Mouse (Mus musculus): ENCODE data around the gene Tecpr2. TPM values are rescaled to one million over a fixed set of nuclear protein-coding genes. Genes with fewer than 3 reads are reported as not detected.

Tecpr2 gene
- total RNA-seq, 2 experiments from 2014 or later = 5.1 to 6.6 TPM

DNA sequence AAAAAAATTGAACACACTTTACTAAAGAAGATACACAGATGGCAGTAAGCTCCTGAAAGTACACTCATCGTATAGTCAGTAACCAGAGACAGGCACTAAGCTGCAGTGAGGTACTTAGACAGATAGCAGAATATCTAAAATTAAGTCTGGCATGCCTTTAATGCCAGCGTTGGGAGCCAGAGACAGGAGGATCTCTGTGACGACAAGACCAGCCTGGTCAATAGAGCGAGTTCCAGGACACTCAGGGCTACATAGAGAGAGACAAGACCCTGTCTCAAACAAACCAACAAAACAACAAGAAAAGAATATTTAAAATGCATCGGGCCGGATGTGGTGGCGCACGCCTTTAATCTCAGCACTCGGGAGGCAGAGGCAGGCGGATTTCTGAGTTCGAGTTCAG, 109.0 kb downstream of the Tecpr2 start:
- no peak for ATAC-seq (replicated peaks; ENCODE audit: poor library complexity, severe bottlenecking)

DNA sequence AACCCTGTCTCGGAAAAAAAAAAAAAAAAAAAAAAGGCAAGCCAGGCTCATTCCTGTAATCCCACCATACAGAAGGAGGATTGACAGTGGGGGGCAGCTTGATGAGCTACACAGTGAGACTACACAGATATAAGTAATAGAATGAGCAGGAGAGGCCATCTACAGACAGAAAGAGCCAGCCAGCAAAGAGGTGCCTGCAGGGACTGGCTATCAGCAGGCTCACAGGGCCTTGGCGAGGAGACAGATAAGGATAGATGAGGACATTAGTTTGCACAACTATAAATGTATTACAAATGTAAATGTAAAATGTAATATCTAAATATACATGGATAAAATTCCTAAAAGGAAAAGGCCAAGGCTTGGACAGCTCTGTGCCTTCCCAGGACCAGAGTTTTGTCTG, 110.8 kb downstream of the Tecpr2 start:
- ATAC-seq (replicated peaks; ENCODE audit: poor library complexity, severe bottlenecking) = no peak

DNA sequence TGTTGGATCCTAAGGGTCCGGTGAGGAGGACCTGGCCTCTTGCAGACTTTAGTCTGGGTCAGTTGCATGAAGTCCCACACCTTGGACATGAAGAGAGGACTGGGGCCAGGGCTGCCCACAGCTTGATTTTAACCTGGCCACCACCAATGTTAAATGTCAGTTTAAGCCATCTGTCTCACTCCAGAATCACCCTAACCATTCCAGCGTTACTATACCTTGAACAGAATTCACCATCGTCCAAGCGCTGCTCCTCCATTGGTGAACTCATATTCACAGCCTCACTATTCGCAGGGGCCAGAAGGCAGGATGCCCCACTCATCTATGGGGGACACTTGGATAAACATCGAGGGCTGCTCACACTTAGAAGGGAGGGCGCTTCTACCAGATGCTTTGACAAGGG, 111.9 kb downstream of the Tecpr2 start:
- ATAC-seq (replicated peaks; ENCODE audit: poor library complexity, severe bottlenecking) = no peak

DNA sequence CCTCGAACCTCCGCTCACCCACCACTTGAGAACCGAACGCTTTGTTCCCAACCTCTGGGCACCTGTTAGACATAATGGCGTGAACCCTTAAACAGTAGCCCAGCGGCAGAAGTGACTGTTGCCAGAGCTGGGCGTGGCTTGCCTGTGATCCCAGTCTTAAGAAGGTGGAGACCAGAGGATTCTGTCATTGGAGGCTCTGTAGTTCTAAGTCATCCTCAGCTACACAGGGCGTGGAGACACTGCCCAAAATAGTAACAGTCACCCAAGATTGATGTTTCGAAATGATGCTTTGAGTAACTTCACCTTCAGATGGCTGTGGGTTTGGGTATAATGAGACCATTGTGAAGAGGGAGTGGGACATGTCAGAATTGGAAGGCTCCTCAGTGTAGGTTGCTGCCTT, 115.1 kb downstream of the Tecpr2 start:
- ATAC-seq (replicated peaks; ENCODE audit: poor library complexity, severe bottlenecking) = peak; percentile 74

DNA sequence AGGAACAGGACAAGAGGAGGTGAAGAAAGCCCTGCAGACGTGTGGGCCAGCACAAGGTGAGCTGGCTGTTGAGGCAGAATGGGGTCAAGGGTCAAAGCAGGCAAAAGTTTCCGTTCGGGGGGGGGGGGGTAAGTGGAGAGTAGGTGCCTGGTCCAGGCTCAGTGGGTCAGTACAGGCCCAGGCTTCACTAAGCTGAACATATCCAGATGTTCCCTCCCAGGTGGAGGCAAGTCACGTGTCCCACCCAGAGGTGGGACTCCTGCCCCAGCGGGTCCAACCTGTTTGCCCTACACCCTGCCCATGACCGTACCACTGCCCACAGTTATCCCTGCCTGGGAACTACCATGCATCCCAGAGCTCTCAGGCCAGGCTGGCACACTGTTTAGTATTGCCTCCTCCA, 116.7 kb downstream of the Tecpr2 start:
- ATAC-seq (replicated peaks; ENCODE audit: poor library complexity, severe bottlenecking) = no peak

DNA sequence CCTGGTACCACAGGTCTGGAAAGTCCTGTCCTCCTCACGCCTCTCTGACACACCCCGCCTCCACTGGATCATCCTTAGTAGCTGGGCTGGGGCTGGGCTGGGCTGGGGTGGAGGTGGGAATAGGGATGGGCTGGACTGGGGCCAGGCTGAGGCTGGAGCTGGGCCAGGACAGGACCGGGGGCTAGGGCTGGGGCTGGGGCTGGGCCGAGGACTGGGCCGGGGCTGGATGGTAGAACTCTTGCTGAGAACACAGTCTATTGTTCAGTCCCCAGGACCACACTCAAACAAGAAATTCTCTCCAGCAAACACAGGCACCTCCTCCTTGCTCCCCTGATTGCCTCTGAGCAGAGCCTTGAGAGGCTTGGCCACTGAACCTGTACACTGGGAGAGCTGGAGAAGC, 117.3 kb downstream of the Tecpr2 start:
- ATAC-seq (replicated peaks; ENCODE audit: poor library complexity, severe bottlenecking) = no peak

DNA sequence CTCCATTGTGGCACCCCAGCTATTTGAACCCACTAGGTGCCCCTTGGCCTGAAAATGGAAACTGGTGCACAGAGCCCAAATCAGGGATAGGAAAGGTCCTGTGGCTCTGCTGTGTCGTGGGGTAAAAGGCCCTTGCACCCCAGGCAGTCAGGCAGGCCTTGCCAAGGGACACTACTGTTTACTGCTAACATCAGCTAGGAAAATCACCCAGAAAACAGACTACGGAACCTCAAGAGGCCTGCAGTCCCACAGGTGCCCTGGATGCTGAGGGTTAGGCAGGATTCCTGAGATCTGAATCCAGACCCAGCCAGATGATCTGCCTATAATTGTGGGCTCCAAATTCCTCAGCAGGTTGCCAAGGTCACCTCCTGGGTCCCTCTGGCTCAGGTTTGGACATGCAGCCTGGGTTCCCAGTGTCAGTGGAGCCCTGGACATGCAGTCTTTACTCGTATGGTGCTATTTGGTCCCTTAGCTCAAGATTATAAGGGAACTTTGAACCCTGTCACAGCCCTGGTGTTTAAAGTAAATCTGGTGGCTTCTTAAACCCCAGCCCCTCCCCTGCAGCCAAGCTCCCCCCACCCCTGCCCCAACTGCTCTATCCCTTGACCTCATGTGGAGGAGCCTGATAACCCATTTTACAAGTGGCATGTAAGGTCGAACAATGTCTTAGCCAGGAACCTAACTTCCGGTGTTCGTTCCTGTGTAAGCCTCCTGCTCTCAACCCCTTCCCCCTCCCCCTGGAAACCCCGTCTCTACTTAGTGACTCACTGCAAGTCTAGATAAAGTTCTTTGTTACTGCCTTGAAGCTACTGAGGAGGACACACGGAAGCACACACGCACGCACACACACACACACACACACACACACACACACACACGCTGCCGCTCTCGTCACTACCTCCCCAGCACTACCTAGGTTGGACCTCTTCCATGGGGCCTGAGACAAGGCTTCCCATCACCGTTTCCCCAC, 118.4 kb downstream of the Tecpr2 start:
- ATAC-seq (replicated peaks; ENCODE audit: poor library complexity, severe bottlenecking) = peak; percentile 62

DNA sequence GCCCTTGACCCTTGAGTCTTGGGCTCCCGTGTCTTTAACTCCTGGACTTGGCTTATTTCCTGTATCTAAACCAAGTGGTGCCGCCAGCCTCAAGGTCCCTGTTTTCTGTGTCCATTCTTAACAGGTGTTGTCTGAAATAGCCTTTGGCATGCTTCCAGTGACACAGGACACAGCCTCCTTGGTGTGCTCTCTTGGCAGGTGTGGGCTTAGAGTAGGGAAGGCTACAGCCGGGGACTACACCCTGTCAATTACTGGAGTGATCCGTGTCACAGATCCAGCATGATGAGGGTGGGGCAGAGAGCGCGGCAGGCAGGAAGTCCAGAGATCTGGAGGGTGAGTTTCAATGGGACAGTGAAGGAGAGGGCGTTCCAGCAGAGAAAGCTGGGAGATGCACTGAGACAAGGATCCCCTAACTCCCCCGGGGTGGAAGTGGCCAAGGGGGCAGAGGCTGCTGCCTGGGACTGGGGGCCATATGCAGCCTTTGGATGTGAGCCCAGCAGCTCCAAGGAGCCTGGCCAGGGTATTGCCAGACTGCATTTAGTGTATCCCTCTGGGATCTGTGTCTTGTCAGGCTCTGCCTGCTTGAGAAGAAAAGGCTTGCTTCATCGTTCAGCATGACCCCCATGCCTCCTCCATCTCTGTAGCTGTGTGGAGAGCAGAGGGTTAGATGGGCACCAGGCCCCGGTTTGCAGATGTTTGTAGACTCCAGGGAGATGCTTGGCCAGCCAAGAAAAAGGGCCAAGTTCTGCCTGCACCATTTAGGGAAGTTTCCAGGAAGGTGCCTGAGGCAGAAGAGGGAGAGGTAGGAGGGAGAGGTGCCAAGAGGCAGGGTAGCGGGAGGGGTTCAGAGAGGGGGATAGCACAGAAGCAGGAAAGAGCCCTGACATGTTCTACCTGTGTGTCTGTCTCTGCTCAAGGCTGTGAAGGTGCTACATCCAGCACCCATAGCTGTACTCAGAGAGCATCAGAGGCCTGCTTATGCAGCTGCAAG, 119.7 kb downstream of the Tecpr2 start:
- ATAC-seq (replicated peaks; ENCODE audit: poor library complexity, severe bottlenecking) = no peak

DNA sequence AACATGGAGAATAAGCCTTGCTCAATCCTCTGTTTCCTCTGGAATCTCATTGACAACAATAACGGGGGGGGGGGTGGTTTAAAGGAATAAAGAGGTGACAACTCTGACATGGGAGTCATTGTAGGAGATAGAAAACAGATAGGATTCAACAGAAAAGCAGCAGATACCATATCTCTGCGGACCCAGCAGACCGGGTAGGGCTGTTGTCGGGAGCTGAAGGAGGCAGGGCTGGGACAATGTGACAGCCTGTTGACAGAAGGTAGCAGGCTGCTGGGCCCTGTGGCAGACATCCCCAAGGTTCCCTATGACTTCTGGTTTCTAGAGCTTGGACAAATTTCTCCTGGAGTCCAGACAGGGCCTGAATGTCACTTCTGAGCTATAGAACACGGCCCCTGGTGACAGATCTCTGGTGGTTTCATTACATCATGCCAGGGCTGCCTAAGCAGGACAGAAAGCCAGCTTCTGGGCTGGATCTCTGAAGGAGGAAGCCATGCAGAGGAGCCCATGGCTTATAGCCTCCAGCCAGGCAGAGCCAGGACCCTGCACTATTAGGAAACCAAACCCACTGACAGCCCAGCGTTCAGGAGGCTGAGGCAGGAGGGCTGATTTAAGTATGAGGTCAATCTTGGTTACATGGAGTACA, 120.7 kb downstream of the Tecpr2 start:
- ATAC-seq (replicated peaks; ENCODE audit: poor library complexity, severe bottlenecking) = peak; percentile 50

DNA sequence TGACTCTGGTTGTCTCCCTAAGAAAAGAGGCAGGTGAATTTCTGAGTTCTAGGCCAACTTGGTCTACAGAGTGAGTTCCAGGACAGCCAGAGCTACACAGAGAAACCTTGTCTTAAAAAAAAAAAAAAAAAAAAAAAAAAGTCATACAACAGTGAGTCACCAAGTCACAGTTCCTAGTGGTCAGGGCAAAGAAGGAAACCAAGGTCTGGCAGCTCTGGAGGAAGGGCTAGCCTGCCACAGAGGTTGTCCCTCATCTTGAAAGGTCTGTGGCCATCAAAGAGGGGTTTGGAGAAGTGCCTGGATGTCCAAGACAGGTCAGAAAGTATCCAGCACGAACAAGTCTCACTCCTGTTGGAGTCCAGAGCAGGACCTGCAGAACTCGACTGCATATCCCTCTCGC, 127.7 kb downstream of the Tecpr2 start:
- peak; percentile 72 for ATAC-seq (replicated peaks; ENCODE audit: poor library complexity, severe bottlenecking)

DNA sequence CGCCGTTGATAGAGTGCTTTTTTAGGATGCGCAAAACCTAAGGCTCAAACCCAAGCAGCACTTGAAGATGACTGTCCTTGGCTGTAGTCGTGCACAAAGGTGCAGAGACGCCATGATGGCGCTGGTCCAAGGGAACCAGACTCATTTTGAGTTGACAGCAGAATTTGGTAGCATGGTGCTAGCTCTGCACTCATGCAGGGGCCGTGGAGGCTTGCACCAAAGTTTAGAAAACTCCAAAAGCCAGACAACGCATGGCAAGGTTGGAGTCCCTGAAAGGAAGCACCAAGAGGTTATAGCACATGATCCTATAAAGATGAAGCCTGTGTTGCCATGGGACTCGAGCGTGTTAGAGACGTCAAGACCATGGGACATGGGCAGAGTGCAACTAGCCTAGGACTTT, 129.0 kb downstream of the Tecpr2 start:
- ATAC-seq (replicated peaks; ENCODE audit: poor library complexity, severe bottlenecking) = no peak

DNA sequence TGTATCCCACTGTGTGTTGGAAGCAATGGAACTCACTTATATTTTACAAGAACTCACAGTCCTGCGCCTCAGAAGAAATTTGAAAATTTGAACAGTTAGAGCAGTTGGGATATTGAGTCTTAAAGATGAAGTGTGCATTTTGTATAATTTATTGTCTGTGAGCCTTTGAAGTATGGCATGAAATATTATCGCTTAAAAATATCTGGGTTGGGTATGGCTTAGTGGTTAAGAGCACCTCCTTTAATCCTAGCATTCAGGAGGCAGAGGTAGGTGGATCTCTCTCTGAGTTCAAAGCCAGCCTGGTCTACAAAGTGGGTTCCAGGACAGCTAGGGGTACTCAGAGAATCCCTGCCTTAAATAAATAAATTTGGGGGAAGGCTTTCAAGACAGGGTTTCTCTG, 130.0 kb downstream of the Tecpr2 start:
- ATAC-seq (replicated peaks; ENCODE audit: poor library complexity, severe bottlenecking) = no peak

DNA sequence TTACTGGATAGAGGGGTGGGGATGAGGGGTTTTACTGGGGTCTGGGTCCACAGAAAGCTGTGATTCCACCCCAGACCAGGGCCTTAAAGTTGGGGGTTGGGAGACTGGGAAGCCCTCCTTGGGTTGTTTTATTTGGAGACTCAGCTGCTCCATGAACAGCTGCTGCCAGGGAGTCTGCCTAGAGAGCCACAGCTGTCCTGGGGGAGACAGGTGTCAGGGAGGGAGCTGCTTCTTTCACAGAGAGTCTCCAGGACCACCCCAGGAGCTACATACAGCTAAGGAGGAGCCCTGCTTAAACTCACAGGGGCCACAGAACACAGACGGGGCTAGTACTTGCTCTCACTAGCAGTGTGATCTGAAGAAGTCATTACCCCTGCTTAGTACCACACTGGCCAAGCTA, 132.1 kb downstream of the Tecpr2 start:
- no peak for ATAC-seq (replicated peaks; ENCODE audit: poor library complexity, severe bottlenecking)

DNA sequence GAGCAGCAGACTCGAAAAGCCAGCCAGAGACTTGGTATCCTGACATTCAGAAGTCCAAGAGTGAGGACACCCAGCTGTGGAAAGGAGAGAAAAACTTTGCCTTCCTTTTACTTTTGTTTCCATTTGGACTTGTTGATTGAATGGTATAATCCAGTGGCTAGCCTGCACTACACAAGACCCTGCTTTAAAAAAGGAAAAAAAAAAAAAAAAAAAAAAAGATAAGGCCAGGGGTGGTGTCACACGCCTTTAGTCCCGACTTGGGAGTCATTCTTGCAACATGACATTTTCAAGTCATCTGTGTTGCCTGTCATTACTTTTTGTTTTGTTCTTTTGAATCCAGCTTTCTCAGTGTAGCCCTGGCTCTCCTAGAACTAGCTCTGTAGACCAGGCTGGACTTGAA, 132.5 kb downstream of the Tecpr2 start:
- no peak for ATAC-seq (replicated peaks; ENCODE audit: poor library complexity, severe bottlenecking)

Other genes with a start within 250 kb of the Tecpr2 start
- gene 1700001K19Rik, start 206.6 kb upstream of the Tecpr2 start, total RNA-seq (2014; fragmentation: Nextera tagmentation) = not detected in 2 replicates
- not detected in 2 replicates for gene 1700001K19Rik, start 206.6 kb upstream of the Tecpr2 start, total RNA-seq (2017)
- 686 and 764 TPM in 2 replicates for gene Hsp90aa1, start 186.5 kb upstream of the Tecpr2 start, total RNA-seq (2014; fragmentation: Nextera tagmentation)
- gene Hsp90aa1, start 186.5 kb upstream of the Tecpr2 start, total RNA-seq (2017) = 1,405 and 1,810 TPM in 2 replicates
- 19.4 and 25.9 TPM in 2 replicates for gene Wdr20, start 151.3 kb upstream of the Tecpr2 start, total RNA-seq (2014; fragmentation: Nextera tagmentation)
- gene Wdr20, start 151.3 kb upstream of the Tecpr2 start, total RNA-seq (2017) = 25.4 and 35.3 TPM in 2 replicates
- 1.5 TPM in 2 replicates for gene Mok, start 48.3 kb upstream of the Tecpr2 start, total RNA-seq (2014; fragmentation: Nextera tagmentation)
- 2.6 and 2.9 TPM in 2 replicates for gene Mok, start 48.3 kb upstream of the Tecpr2 start, total RNA-seq (2017)
- 6.4 and 8.4 TPM in 2 replicates for gene Zfp839, start 39.0 kb upstream of the Tecpr2 start, total RNA-seq (2014; fragmentation: Nextera tagmentation)
- 4.7 and 6.6 TPM in 2 replicates for gene Zfp839, start 39.0 kb upstream of the Tecpr2 start, total RNA-seq (2017)
- gene Cinp, start 119 bp upstream of the Tecpr2 start, total RNA-seq (2014; fragmentation: Nextera tagmentation) = 53.0 and 54.1 TPM in 2 replicates
- gene Cinp, start 119 bp upstream of the Tecpr2 start, total RNA-seq (2017) = 80.7 and 82.3 TPM in 2 replicates
- 0.17 and 2.4 TPM in 2 replicates for gene Ankrd9, start 89.8 kb downstream of the Tecpr2 start, total RNA-seq (2014; fragmentation: Nextera tagmentation)
- gene Ankrd9, start 89.8 kb downstream of the Tecpr2 start, total RNA-seq (2017) = 1.7 and 7.3 TPM in 2 replicates
- gene Rcor1, start 150.1 kb downstream of the Tecpr2 start, total RNA-seq (2014; fragmentation: Nextera tagmentation) = 36.3 and 44.3 TPM in 2 replicates
- gene Rcor1, start 150.1 kb downstream of the Tecpr2 start, total RNA-seq (2017) = 29.1 and 31.7 TPM in 2 replicates